Mouse (Mus musculus): ENCODE results near the gene Map2k5.

Gene Map2k5

DNA sequence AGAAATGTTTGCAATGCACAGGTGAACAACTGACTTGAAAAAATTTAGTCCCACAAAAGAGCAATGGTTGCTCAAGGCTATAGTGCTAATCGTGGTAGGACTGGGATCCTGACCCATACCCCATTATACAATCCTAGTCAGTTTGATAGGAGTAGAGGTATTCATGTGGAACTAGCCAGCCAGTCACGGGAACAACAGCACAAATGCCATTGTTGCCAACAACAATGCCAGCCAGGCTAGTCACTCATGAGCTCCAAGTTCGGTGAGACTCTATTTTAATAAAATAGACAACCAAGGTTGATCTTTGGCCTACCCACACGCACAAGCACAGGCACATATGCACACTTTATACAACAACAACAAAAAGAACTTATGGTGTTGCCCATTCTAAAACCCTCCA is 120.0 kb downstream of the Map2k5 start:
- DNase-seq (ENCODE audit: low spot score) = no peak

DNA sequence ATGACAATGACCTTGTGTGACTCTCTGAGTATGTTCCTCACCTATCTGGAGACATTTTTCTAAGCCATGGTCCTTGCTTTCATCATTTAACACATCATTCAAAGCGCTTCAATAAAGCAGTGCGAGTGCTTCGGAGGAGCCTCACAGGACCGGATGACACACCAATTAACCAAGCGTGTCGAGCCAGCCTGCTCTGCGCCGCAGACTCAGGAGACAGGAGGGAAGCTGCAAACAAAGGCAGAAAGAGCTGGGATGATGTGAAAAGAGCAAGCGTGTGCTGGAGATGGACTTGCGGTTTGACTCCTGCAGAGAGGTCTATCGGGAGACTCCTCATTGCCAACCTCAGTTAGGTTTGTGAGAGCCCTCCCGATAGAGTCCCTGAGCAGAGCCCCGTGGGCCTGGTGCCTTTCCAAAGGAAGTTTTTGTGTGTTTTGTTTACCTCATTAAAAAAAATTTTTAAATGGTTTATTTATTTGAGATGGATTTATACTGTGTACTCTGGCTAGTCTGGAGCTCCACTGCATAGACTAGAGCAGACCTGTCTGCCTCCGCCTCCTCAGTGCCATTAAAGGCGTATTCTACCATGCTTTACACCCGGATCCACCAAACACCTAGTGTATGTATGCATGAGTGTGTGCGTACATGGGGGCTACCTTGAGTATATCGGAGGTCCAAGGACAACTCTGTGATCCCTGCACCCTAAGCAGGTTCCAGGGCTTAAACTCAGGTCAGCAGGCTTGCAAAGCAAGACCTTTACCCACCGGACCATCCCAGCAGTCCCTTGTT is 126.7 kb downstream of the Map2k5 start:
- DNase-seq (ENCODE audit: low spot score) = no peak

DNA sequence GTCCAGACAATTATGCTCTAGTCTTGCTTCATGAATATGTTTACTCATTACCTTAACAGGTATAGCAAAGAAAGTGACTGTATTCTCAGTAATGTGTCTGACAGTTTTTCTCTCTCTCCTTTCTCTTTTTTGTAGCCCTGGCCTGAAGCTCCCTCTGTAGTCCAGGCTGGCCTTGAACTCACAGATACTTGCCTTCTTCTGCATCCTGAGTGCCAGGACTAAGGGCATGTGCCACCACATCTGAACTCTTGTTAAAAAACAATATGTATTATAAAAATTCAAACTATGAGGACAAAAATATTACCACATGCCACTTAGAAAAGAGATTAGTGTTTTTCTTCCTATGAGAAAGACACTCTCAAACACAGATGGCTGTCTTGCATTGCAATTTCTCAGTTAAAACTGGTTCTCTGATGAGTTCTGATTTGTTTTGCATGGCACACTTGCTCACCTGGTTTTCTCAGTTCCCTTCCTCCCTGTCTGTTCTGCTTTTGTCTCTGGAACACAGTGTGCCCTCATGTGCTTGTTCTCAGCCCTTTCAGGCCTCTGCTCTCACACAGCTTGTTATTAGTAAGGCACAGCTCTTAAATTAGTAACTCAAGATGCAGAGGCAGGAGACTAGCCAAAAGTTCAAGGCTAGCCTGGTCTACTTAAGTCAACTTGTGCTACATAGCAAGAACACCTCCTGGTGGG is 129.5 kb downstream of the Map2k5 start:
- DNase-seq (ENCODE audit: low spot score) = no peak

DNA sequence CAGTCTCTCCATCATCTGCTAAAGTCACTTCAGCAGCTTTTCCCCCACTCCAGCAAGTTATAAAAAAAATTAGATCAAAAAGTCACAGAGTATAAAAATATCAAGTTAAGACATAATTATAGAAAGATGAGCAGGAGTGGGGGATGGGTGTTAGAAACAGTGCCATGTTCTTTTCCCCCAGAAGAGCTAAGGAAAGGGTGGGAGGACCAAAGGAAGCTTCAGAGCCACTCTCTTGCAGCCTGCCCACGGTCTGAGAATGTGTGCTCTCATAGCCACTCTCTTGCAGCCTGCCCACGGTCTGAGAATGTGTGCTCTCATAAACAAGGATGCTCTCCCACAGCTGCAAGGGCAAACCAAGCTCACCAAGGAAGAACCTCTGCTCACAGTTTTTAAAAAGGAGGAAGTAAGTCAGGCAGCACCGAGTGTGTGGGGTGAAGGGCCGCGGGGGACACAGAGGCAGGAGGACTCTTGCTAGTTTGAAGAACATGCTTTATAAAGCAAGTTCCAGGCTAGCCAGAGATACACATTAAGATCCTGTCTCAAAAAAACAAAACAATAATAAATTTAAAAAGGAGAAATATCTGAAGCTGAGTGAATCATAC is 131.0 kb downstream of the Map2k5 start:
- DNase-seq (ENCODE audit: low spot score) = no peak

DNA sequence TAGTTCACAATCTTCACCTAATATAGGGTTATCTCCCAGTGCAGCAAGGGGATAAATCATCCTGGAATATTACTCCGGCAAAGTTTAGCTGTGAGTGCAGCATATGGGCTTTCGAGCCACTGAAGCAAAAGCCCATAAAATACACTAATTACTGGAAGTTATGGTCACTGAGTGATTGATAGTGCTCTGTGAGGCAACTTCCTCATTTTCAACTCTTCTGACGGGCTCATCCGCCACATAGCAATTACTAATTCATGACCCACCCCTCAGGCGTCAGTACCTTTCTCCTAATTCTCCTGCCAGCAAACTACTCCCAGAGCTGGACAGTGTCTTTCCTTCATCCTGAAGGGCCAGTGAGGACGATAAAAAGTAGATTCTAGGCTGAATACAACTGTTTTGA is 135.7 kb downstream of the Map2k5 start:
- DNase-seq (ENCODE audit: low spot score) = no peak

DNA sequence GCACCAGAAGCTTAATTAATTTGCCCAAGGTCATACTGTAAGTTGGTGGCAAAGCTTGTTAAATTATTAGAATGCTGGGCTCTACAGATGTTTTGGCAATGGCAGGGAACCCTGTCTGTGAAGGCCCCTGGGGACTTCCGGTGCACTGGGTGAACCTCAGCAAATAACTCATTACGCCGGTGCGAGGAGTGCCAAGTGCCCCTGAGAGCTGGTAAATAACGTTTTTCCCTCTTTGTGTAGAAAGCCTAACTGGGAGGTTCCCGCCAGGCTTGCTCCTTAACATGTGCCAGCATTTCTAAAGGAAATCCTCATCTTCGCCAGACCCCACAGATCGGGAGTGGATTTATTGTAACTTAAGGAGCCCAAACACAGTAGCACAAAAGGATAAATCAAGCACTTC is 136.5 kb downstream of the Map2k5 start:
- DNase-seq (ENCODE audit: low spot score) = no peak

DNA sequence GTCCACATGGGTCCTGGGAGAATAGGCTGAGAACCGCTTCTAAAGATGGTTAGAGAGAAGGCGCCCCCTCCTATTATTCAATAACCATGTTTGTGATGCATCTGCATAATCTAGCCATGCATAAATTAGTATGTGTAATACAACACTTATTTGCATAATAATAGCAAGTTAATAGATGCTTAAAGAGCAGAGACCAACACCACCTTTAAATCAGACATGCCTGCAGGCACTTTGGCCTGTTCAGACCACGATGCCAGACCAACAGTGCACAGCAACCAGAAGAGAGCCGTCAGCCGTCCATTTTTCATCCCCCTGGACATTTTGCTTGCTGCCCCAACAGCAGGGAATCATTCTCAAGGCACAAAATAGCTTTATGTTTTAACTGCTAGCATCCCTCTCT is 143.3 kb downstream of the Map2k5 start:
- no peak for DNase-seq (ENCODE audit: low spot score)

DNA sequence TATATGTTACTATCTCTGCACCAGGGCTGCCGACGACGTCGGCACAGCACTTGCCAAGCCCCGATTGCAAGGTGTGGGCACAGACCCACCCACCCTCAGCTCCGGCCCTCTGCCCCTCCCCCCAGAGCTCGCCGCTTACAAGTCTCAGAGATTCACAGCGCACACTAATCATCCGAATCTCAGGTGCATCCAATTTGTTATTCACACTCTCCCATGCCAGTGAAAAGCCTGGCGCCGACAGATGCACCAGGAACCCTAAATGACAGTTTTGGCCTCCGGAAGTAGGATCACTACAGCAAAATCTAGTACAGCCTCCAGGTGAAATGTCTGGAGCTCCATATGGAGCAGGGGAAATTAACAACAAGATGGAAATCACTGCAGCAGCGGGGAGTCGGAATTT is 147.4 kb downstream of the Map2k5 start:
- DNase-seq (ENCODE audit: low spot score) = no peak

DNA sequence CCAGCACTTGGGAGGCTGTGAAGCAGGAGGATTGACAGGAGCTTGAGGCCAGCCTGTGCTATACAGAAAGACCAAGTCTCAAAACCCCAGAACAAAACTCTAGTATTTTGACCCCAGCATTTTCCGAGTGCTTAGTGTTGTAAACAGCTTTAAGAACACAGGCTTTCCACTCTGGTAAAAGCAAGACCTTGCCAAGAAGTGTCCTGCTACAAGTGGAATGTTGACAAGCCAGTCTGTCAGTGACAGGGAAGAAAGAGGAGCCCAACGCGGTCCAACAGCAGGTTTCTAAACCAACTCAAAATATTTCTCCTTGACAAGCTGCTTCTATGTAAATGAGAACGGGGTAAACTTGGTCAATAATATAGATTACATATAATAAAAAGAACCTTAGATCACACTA is 148.6 kb downstream of the Map2k5 start:
- DNase-seq (ENCODE audit: low spot score) = no peak

DNA sequence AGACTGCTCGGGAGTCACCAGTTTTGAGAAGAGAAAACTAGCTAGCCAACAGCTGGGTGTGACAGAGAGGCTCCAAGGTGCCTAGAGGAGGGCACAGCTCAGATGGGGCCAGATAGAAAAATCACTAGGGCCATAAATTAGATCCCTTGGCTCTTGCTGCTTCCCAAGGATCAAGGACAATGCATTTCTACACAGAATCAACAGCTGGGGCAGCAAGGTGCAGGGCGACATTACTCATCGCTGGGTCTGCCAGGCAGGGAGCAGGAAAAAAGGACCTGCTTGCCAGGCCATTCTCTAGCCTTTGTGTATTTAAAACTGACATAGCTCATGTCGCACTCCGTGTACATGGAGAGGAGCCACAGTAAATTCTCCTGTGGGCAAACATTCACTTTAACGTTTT is 155.5 kb downstream of the Map2k5 start:
- no peak for DNase-seq (ENCODE audit: low spot score)

DNA sequence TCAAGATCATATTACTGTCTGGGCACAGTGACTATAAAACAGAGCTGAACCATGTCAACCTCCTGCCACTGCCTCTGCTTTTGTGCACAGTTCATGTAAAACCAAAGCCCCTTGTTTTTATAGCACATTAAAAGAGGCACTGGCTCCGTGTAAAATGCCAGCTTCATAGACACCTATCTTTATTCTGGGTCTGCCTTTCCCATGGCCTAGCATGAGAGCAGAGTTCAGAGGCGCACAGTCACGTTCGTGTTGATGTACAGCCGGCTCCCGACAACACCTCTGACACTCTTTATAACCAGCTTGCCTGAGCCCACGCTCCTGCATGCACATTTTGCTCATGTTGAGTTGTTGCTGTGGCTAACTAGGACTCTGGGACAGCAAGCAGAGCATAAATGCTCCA is 157.9 kb downstream of the Map2k5 start:
- DNase-seq (ENCODE audit: low spot score) = no peak

DNA sequence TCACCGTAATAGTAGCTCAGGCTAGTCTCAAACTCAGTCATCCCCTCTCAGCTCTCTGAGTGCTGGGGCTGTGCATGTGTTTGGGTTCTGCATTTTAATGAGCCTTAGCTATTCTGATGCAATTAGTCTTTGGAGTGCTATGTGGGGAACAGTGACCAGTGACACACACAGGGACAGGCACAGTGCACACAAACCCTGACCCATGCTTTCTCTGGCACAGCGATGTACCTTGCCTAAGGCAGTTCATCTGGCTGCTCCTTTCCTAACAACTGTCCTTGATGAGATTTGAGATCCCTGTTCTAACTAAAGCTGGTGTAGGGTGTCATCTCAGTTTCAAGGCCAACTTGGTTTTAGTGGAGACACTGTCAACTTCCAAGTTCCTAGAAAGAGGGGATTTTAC is 162.7 kb downstream of the Map2k5 start:
- DNase-seq (ENCODE audit: low spot score) = no peak

DNA sequence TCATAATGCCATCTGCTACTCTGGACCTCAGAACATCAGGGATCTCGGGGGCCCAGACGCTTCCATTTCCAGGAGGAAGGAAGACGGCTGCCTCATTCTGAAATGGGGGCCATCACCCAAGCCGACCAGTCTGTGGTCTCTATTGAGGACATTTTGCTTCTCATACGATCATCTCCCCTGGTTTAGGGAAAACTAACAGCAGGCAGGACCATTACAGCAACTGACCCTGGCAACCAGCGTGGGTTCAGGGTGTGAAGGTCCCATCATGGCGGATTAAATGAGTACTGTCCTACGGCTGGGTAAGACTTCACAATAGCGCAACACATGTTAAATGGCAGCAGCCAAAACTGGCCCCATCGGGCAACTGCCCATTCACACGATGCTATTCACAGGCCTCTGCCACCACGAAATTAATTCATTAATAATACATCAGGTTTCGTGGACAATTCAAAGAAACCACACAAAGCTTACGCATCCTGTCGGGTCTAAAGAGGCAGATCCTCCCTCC is 170.9 kb downstream of the Map2k5 start:
- DNase-seq (ENCODE audit: low spot score) = no peak

DNA sequence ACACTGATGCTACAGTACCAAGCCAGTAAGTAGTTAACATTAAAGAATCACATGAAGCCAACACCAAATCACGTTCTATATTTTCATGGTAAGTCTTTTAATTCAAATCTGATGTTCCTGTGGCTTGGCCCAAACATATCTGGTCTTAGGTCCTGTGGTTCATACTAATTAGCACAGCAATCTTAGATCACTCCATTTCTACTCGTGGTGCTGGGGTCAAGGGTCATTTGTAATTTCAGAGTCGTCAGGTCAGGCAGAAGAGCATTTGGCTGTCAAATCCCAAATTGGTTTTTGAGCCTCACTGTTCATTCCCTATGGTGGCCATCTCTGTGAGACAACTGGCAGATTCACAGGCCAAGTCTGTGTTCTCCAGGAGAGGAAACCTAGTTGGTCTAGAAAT is 174.2 kb downstream of the Map2k5 start:
- no peak for DNase-seq (ENCODE audit: low spot score)

DNA sequence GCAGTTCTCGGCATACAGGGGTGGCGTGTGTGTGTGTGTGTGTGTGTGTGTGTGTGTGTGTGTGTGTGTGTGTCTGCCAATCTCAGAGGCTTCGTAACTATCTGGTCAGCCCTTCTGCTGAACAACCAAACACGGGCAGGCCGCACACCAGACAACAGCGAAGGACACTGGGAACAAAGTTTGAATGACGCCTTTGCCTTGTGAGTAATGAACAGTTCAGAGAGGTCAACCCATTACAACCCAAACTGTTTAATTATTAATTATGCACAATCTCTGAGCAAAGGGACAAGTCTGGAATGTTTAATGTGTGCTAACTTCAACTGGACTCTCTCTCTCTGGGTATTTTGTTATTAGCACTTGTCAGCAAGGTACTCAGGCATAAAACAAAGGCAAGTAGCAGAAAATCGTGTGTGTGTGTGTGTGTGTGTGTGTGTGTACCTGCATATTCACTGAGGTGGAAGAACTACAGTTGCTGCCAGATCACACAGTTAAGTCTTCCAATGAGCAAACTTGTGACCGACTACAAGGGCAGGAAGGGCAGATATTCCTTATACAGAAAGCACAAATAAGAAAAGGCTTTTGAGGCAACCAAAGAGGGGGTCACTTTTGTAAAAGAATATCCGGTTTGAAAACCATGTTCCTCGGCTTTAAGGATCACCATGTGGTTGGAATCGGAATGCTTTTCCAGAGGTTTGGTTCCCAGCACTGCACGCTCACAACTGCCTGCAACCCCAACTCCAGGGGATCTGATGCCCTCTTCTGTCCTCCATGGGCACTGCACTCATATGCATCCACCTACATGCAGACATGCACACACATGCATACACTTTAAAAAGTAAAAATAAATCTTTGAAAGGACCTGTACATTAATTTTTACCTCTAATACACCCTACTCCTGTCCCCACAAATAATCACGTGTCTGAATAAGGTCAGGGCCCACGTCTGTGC is 176.1 kb downstream of the Map2k5 start:
- DNase-seq (ENCODE audit: low spot score) = no peak

DNA sequence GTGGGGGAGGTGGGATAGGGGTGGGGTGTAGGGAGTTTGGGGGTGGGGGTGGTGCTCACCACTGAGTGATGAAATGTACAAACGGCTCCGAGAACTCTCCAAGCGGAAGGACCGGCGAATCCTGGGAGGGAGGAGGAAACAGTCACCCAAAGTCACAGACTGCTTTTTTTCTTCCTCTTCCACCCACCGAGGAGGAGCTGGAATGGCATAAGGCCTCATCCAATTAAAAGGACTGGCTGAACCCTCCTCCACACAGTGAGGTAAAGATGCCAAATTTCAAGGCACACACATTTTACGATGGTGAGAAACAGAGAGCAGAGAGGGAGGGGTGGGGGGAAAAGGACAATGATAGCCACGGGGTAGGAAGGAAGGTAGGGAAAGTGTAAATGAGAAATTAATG is 180.4 kb downstream of the Map2k5 start:
- no peak for DNase-seq (ENCODE audit: low spot score)

DNA sequence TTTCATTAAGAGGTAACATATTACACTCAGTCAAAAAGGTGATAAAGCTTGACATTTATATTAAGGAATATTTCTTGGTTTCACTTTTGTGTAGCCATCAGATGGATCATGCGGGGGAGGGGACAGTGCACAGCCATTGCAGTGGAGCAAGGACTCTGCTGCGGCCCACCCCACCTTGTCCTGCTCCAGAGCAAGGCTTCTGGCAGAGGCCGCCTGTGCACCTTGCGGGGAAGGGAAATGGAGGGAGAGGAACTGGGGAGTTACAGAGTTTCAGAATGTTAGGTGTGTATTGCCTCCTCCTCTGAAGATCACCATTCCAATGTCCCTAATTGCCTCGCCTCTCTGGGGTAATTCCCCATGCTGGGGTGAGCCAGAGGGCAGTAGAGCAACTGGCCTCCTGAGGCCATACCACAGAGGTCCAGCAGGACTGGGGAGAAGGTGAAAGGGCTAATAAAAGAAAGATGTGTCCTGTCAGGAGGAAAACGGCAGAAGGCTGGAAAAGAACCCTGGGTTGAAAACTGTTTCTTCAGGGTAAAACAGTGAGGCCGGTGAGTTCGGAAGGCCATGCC is 181.5 kb downstream of the Map2k5 start:
- DNase-seq (ENCODE audit: low spot score) = no peak

DNA sequence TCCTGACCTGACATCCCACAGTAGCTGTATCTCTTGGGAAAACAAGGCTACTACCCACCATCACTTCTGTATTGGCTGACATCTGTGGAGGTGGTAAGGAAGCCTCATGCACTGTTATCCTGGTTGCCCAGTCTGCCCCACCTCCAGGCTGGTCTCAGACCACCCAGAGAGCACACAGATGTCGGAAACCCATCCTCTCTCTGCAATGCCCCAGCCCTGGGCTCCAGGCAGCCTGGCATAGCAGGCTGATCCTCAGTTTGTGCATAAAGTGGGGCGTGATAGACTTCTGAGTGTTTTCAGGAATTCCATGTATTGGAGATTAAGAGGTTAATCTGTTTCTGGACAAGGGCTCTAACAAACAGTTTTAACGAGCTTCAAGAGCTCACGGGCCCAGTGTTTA is 182.2 kb downstream of the Map2k5 start:
- no peak for DNase-seq (ENCODE audit: low spot score)

DNA sequence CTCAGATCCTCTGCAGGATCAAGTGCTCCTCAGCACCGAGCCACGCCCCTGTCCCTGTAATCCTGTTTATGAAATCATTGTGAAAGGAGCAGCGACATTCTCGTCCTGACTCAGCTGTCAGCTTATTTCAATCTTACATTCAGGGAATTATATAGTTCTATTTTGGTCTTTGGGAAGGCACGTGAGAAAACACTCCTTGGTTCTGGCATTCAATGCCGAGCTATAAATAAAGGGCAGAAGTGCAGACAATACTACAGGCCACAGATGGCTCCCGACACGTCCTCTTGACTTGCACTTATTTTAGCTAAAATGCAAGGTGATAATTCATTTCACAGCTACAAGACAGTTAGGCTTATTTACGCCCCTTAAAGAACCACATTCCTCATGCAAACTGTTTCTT is 182.9 kb downstream of the Map2k5 start:
- no peak for DNase-seq (ENCODE audit: low spot score)

DNA sequence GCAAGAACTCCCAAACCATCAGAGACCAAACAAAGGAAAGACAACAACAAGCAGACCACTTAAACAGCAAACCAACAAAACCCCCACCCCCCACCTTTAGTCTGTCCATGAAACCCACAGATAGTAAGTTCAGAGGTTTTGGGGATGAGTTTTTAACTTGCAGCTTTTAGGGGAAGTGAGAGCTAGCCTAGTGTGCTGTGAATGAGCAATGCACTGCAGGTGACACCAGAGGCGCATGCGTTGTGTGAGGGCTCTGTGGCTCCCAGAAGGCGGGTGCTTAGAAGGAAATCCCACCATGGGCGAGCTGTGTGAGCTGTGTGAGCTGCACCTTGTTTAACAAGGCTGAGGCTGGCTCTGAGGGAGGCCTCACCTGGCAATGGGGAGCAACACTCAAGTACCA is 184.9 kb downstream of the Map2k5 start:
- DNase-seq (ENCODE audit: low spot score) = no peak

DNA sequence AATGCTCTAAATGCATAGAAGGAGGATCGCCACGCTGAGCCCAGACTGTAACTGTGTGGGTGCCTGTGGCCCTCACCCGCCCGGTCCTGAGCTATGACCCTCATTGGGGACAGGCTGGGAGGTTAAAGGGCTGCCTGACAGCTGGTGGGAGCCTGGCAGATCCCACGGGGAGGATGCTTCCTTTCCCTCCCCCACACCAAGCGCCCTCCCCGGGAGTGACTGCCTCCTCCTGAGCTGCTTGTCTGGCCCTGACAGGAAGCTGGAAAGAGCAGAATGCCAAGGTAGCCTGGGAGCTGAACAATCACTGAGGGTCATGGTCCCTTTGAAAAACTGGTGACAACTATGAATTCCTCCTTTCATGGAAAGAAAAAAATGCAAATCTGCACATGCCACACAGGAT is 190.4 kb downstream of the Map2k5 start:
- DNase-seq (ENCODE audit: low spot score) = no peak

DNA sequence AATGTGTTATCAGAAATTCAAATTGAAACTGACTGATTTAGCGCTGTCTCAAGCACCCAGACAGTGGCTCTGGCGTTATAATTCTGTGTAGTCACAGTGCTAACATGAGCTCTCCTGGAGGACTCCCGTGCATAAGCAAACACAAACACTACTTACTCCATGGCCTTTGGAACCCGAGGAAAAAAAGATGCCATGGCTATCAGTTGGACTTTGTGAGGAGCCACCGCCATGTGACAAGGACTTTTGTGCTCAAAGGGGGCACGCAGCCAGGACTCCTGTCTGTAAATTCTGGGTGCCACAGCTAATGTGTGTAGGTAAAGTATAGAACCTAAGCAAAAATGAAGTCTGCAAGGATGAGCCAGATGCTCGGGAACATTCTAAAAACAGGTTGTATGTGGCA is 192.5 kb downstream of the Map2k5 start:
- no peak for DNase-seq (ENCODE audit: low spot score)

All from ovary, postnatal 14 days (tissue).